Mouse (Mus musculus): ENCODE data around the gene Aim2.
"Not testable (repeated sequence)": the region's sequence is repeated elsewhere in the genome, so short reads cannot be mapped to it uniquely, and the experiment has no call there.

The Aim2 gene

DNA sequence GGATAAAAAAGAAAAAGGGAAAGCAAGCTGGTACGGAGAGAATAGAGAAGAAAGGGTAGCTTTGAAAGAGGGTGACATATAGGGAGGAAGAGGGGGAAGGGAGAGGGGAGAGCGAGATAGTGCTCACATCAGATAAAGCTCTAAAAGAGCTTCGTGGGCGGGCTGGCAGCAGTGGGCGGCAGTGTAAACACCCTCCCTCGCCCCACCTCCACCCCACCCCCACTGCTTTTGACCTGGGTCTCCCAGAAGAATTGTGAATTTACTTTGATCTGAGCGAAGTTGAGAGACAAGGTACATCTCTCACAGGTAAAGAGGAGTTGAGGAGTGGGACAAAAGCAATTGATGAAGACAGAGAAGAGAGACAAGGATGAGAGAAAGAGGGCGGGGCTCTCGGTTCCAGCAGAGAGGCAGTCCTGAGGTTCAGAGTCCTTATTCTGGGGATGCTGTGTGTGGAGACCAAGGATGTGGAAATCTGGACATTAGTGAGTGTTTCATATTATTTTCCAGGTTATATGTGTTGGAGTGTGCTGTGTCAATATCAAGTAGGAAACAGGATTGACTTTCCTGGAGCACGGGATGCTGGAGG is at the start of gene Aim2:
Gene Aim2 (plus strand): TSS at position 508 of the 586 bp plus-strand sequence.
- DNase-seq (ENCODE audit: low spot score in 2 of 2): no peak

DNA sequence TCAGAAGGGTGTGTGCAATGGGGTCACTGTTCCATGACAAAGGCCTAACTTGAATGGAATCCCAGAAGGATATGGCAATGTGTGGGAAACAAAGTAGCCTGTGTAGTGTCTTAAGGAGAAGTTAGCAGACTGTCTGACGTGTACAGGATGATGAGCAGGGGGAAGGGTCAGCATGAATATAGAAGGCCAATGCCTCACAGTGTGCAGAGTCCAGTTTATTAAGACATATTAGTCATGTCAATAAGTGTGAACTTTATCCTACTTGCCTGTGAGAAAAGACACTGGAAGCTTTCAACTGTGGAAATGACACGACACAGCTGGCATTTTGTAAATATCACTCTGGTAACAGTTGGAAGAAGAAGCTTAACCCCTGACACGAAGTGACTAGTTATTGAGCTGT is 47.9 kb upstream of the Aim2 start:
- DNase-seq (ENCODE audit: low spot score in 2 of 2): not testable (repeated sequence)

DNA sequence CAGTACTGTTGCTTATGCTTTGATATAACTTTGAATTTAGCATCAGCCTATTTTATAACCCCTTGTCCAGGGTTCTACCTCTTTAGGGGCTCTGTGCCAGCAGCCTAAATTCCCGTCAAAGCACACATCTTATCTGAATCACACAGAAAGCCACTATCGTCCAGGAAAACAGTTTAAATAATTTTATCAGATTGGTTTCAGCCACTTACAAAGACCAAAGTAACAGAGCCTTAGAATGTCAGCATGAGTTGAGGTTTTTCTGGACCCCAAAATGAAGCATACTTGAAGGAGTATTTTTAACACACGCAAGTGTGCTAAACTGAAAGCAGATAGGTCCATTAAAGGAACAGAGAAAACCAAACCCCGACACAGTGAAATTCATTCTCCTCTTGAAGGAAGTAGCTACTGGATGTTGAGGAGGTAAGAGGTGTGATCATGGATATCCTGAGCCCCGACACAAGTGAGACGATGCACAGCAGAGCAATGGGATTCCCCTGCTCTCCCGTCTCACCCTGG is 37.1 kb upstream of the Aim2 start:
- DNase-seq (ENCODE audit: low spot score in 2 of 2): not testable (repeated sequence)

DNA sequence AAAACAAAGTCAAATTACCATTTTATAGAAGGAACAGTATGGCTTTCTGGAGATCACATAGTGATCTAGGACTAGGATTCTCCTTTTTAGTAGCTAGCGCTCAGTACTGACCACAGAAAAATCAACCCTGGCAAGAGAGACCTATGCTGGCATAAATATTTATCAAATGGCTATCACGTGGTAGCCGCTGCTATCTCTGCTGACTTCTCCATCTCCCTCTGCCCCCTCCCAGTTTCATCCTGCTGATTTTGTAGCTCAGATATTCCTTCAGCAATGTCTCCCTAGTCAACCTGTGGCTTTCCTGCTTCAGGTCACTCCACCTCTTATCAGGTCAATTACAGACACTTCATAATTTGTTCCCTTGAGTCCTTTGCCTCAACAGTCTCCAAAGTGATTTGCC is 35.0 kb upstream of the Aim2 start:
- DNase-seq (ENCODE audit: low spot score in 2 of 2): no peak

DNA sequence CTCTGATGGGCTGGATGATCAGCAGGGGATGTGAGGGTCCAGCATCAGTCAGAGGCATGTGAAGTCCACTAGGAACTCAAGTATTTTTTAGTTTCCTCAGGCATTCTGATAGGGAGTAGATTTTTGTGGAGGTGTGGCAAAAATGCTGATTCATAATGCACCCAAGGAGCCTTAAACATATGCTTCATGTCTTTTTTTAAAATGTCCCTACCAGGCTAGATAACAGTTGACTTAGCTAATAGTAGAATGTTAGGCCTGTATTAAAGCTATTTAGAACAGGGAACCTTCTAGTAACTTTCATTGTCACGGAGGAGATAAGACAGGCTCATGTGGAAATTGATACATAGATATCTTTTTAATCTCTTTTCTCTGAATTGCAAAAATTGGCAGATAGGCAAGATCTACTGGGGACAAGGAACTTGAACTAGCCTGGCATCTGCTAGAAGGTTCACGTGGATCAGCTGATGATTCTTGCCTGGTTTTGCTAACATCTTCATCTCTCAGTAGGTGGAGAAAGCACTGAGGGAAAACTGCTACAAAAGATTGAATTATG is 32.7 kb upstream of the Aim2 start:
- DNase-seq (ENCODE audit: low spot score in 2 of 2): no peak

DNA sequence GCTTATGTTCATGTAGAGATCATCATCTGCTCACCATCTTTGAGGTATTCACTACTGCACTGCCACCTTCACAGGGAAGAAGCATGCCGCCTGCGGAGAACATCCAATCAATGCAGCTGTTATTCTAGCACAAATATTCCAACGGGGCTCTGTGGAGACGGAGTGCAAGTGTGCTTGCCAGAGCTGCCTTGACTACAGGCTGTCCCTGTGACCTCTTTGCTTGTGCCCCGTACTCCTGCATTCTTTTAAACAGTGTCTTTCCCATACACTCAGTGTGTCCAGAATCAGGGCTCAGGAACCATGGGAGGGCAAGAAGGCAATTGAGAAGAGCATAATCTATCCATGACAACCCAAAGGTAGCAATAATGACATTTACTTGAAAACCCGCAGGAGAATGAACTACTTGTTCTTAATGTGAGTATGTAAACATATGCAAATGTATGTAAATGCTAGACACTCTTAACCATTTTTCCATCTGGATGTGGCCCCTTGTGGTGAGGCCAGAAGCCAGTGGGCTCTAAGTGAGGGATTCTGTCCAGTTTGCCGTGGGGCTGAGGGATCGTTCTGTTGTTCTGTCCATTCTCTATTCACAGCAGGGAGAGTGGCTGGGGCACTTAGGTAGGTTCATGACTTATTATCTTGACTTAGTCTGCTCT is 29.0 kb upstream of the Aim2 start:
- DNase-seq (ENCODE audit: low spot score in 2 of 2): no peak

DNA sequence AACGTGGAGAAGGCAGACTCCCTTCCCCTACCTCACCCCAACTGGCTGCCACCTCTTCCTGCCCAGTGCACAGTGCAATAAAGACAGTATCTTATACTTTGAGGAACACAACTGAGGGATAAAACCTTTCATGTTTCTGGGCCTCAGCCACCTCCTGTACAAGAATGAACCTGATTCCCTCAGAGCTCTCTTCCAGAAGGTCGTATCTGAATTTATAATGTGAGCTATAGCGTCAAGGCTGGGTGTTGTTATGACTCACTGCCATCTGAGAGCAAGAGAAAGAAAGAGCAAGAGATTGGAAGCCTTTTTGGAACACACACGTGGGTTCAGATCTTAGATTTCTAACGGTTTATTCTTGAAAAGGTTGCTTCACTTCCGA is 28.4 kb upstream of the Aim2 start:
- no peak for DNase-seq (ENCODE audit: low spot score in 2 of 2)

DNA sequence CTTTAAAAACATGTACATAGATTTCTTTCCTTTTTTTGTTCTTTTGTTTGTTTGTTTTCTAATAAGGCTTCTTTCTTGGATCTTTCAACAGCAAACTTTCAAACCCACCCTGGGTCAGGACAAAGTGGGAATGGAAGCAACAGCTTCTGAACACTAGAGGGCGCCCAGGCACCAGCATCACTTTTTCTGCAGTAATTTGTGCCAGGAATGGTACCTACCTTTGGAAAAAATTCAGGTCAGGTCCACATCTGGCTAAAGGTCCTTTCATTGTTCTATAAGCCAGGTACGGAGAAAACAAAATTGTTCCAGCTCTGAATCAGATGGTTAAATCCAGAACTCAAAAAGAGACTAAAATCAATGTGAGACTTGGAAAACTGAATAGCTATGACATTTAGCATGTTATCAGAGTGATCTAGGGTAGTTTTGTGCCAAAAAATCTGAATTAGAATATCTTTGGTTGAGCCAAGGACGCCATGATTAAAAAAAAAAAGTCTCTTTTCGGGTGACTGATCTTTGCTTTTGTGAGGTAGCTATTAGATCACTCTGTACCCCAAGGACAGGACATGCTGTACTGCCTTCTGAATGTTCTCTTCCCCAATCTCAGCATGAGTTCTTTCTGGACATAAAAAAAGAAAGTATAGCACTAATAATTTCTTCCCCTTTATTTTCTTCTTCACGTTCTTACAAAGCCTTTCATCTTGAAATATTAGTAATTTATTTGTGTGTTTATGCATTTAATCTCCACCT is 26.7 kb upstream of the Aim2 start:
- no peak for DNase-seq (ENCODE audit: low spot score in 2 of 2)

DNA sequence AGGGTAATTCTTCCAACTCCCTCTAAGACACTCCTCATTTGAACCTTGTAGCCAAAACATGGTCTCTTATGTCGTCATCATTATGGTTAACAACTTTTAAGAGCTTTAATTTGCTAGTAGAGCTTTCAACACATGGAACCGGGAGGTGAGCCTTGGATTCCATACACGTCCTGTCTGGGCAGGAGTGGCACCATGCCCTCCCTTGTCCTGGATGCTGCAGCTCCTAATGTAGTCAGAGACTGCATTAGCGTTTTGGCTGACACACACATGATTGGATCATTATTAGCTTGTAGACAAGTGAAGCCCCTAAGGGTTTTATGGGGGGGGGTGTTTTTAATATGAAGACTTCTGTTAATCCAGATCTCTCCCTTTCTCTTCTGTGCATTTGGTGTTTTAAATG is 25.7 kb upstream of the Aim2 start:
- no peak for DNase-seq (ENCODE audit: low spot score in 2 of 2)

DNA sequence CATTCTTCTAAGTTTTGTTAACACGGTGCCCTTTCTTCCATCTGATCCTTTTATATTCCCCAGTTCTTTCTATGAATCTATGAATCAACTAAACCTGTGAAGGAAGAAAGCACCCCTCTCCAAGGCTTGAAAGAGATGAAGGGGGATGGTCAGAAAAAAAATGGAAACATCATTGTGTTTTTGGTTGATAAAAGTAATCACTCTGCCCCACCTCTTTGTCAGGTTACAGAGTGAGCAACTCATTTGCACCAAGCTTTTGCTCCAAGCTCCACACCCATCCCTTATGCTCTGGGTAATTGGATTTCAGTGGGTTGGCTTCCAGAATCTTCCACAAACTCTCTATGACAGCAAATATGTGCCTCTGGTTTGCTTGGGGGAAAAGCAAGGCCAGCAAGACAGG is 25.3 kb upstream of the Aim2 start:
- DNase-seq (ENCODE audit: low spot score in 2 of 2): no peak

DNA sequence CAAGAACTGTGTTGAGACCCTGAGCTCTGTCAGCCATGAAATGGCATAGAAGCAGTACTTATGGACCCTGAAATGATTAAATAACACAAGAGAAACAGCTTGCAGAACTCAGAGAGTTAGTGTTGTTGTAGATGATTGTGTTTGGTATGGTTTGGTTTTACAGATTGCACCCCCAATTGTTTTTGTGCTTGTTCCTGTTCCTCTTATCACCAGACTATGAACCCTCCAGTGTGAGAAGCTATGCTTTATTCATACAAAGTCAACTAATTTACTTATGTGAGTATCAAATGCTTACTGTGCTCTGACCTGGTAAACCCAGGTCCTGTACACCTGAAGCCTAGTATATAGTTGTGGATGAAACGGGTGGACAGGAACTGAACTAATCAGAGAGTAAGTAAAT is 24.1 kb upstream of the Aim2 start:
- no peak for DNase-seq (ENCODE audit: low spot score in 2 of 2)

DNA sequence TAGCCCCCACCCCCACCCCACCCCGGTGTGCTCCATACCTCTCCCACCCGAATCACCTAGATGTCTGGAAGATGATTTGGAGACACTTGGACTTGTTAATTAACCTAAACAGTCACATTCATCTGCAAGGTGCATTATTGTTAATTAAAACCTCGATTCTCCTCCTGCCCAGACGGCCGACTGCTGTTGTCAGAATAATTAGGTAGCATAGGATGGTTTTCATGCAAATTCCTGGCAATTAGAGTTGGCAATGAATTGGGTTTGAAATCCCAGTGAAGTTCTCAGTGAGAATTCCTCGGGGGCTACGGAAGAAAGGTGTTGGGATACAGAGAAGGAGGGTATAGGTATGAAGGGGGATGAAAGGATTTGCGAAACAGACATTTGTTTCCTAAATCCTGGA is 22.2 kb upstream of the Aim2 start:
- no peak for DNase-seq (ENCODE audit: low spot score in 2 of 2)

DNA sequence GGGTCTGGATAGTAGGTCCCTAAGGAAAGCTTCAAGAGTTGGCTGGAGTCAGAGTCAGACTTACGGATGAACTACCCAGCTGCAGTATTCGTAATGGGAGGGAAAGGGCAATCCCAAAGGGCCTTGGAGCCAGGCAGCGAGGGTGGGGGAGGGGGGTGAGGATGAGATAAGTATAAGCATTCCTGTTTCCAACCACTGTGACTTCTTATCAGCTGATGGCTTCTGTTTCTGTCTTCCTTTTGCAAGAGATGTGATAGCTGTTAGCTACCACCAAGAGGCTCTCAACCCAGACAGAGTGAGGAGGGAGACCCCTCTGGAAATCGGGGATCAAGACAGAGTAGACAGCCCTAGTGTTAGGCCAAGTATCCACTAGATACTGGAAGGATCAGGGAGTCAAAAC is 21.5 kb upstream of the Aim2 start:
- no peak for DNase-seq (ENCODE audit: low spot score in 2 of 2)

DNA sequence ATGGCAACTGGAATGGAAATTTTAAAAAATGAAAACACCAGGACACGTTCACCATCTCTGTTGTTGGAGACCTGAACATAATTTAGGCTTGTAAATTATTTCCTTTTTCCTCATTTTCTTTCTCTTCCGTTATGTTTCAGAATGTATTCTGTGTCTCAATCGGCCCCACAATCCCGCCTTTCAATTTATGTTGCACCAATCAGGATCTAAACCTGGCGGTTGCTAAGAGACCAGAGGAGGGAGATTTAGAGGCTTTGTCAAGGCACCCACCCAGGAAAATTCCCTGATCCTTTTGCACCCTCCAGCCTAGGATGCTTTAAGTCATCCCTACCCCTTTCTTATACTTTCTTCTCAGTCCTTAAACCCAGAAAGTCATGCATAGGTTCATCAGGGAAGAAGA is 20.9 kb upstream of the Aim2 start:
- no peak for DNase-seq (ENCODE audit: low spot score in 2 of 2)

DNA sequence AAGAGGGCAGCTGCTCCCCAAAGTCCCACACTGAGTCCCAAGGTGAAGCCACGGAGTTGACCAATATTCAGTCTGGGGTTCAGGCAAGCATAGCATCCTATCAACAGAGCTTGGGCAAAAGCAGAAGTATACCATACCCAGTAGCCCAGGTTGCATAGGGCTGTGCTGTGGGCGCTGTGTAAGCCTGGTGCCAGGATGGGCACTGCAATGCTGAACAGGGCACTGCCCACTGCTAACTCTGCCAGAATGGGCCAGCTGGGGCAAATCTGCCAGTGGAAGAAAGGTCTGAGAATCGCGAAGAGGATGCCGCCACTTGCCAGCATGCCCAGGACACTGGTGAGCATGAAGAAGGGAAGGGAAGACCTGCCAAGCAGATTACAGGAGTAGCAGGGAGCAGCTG is 18.3 kb upstream of the Aim2 start:
- no peak for DNase-seq (ENCODE audit: low spot score in 2 of 2)

DNA sequence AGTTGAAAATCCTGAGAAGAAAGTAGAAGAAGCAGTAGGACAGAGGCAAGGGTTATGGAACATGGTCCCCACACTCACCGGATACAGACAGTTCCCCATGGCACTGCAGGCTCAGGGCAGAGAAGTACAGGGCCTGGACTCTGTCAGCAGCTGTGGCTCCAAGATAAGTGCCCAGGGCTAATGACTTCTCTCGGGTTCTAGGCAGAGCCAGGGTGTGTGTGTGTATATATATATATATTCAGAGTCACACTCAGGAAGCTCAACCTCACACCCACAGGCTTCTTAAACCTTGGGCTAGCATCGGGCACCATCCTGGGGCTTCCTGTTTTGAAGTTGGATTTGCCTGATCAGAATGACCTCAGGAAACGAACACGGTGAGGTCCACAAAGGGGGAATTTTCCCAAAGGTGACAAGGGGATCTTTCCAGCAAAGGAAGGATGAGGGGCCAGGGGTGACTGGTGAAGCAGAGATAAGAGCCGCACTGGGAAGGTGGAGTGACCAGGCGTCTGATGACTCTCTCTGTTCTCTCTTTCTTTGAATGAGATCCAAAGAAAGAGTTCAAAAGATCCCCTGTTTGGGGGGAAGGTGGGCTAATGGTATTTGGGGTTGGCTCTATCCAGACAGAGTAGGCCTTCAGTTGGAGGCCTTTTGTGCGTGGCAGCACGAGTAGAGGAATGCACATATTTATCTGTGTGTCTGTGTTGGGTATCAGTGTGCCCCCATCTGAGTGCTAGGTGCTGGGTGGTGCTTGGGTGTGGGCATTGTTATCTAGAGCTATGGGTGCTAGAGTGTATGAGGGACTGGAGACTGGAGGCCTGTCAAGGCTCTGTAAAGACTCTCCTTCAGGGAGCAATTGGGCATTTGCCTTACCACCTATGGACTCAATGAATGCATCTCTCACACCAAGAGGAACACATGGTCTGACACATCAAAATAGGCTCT is 17.1 kb upstream of the Aim2 start, which contains the start of gene Ackr1:
Gene Ackr1 (minus strand): TSS at position 439 of the 942 bp plus-strand sequence.
- DNase-seq (ENCODE audit: low spot score in 2 of 2): no peak

DNA sequence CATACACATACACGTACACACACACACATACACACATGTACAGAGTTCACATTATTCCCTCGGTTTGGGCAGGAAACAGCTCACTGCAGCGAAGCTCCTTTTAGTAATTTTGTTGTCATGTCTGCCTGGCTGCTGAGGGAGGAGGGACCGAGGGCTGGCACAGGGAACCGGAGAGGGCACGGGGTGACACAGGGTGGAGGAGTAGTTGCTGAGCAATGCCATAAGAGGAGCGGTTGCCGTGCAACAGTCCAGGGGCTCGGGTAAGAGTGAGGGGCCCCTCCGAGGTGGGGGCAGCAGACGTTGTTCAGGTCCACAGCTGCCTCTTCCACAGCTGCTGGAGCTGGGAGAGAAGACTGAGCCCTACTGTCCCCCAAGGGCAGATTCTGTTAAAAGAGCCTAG is 14.8 kb upstream of the Aim2 start:
- DNase-seq (ENCODE audit: low spot score in 2 of 2): no peak

DNA sequence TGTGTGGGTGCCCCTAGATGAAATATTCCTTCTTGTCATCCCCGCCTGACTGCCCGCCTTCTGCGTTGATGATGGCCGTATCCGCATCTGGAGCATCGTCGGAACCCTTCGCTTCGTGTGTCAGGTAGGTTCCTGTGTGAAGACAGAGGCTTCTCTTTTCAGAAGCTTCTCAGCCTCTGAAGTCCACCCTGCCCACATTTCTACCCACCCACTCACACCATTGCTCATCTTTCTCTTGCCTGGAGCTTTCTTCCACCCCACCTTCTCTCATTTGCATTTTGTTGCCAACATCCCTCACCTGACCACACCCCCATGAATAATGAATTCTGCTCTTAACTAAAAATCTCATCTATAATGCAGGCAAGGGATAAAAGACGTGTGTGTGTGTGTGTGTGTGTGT is 13.7 kb upstream of the Aim2 start:
- DNase-seq (ENCODE audit: low spot score in 2 of 2): no peak

DNA sequence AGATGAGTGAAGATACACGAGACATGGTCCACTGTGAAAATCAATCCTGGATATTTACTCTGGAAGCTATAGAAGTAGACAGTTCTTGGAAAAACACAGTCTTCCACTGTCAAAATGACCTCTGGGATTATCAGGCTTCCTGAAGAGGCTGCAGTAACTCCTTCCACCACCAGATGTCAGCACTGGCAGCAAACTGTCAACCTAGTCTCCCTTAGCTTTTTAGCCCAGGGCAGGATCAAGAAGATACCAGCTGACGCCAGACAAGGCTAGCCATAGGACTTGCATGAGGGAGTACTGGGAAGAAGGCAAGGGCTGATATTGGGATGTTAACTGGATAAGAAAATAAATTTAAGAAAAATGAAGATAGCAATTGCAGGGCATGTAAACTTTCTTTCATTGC is 11.1 kb upstream of the Aim2 start:
- DNase-seq (ENCODE audit: low spot score in 2 of 2): no peak

DNA sequence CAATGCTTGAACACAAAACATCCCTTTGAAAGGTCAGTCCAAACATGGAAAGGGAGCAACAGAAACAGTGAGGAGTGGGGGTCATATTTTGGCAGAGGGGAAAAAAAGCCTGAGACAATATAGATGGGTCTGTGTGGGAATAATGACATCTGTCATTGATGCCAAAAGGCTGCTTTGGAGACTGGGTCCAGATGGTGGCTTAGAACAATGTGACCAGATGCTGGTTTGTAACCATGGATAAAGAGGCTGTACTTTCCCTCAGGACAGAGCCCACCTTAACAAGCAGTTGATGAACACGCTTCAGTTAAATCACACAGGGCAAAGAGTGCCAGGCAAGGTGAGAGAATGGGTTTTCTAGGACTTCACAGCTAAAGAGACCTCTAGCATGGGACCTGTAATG is 8.3 kb upstream of the Aim2 start:
- DNase-seq (ENCODE audit: low spot score in 2 of 2): no peak

DNA sequence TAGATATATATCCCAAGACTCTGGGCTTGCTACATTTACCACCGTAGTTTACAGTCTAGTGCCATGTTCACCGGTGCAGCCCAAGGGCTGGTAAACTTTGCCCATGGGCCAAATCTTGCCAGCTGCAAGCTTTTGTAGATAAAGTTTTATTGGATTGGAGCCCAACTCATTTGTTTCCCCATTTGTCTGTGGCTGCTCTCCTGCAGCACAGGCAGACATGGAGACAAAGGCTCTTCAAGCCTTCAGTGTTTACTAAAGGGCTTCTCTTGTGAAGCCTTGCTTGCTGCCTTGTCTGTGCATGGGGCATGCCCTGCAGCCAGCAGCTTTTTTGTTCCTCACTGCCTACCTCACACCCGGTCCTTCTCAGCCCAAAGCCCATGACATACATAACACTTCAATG is 6.7 kb upstream of the Aim2 start:
- no peak for DNase-seq (ENCODE audit: low spot score in 2 of 2)

DNA sequence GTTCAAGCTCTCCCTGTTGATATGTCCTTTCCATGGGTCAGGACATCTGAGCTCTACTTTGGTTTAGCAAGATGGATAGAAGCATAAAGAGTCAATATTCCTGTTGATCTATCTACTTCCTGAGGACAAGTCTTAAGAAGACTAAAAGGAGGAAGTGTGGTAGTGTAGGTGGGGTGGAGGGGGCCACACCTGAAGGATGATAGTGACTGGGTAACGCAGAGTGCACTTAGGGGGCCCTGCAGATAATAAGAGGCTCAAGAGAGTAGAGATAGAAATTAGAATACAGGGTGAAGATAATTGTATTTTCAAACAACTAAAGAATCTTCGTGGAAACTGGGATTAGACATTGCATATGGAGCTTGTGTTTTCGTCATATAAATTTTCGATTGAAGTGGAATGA is 5.6 kb upstream of the Aim2 start:
- no peak for DNase-seq (ENCODE audit: low spot score in 2 of 2)
